Mouse (Mus musculus): ENCODE data around the gene Smarcc2. TPM values are rescaled to one million over a fixed set of nuclear protein-coding genes. Genes with fewer than 3 reads are reported as not detected.

Gene Smarcc2
- 54.9 and 57.5 TPM in 2 replicates for polyA plus RNA-seq (2015; fragmentation: Nextera tagmentation; extraction: Ambion mirVana)

- H3K4me1 ChIP-seq (ENCODE audit: control insufficient read depth, insufficient read depth, low read length): peaks cover 11% of the 10 kb centered on the region
- no peaks in the 10 kb centered on the region for H3K27me3 ChIP-seq (ENCODE audit: control insufficient read depth, insufficient read depth, low read length)
- peak; percentile 84 for ATAC-seq (replicated peaks; ENCODE audit: extremely low read depth, insufficient read depth, low FRiP score)
- H3K9me3 ChIP-seq (replicated peaks; ENCODE audit: control insufficient read depth, low read length): no peaks in the 10 kb centered on the region
- peak within 1 kb of the TSS; percentile 73 for H3K4me3 ChIP-seq (ENCODE audit: low read length)
- H3K4me2 ChIP-seq (ENCODE audit: low read depth, low read length): peak within 1 kb of the TSS; percentile 84
- WGBS: 0% methylated on average over 67 of the region's 86 CpGs
- H3K36me3 ChIP-seq (ENCODE audit: control insufficient read depth, insufficient read depth): peaks cover 15% of the 10 kb centered on the region
- peak within 1 kb of the TSS; percentile 91 for H3K9ac ChIP-seq (ENCODE audit: low read length)
- peak within 1 kb of the TSS; percentile 96 for H3K27ac ChIP-seq (ENCODE audit: low read length)
Measured at GRCm38 (mm10) chr10:128458719-128459408, at the start of gene Smarcc2. Gene Smarcc2 (plus strand): TSS chr10:128459248.

GRCm38 (mm10) chr10:128409692-128410559 lies 49.1 kb upstream of the Smarcc2 start:
- Histone ChIP-seq H3K27ac (ENCODE audit: low read length) (peak overlapping the region; percentile 98), H3K27me3 (ENCODE audit: control insufficient read depth, insufficient read depth, low read length) (no peaks in the 10 kb centered on the region), H3K4me3 (ENCODE audit: low read length) (peak overlapping the region; percentile 100), H3K9ac (ENCODE audit: low read length) (peak overlapping the region; percentile 90), H3K36me3 (ENCODE audit: control insufficient read depth, insufficient read depth) (peaks cover 6% of the 10 kb centered on the region; the same call in 1 of the 2 replicates), H3K9me3 (replicated peaks; ENCODE audit: control insufficient read depth, low read length) (no peaks in the 10 kb centered on the region), H3K4me1 (ENCODE audit: control insufficient read depth, insufficient read depth, low read length) (peaks cover 32% of the 10 kb centered on the region), H3K4me2 (ENCODE audit: low read depth, low read length) (peak overlapping the region; percentile 98)
- ATAC-seq (replicated peaks; ENCODE audit: extremely low read depth, insufficient read depth, low FRiP score): peak; percentile 87
- WGBS: 6% methylated on average over 36 of the region's 36 CpGs

GRCm38 (mm10) chr10:128410560-128410845 lies 48.5 kb upstream of the Smarcc2 start:
- ATAC-seq (replicated peaks; ENCODE audit: extremely low read depth, insufficient read depth, low FRiP score): no peak
- WGBS: 23% methylated on average over 4 of the region's 4 CpGs
- no peaks in the 10 kb centered on the region for H3K27me3 ChIP-seq (ENCODE audit: control insufficient read depth, insufficient read depth, low read length)
- H3K4me2 ChIP-seq (ENCODE audit: low read depth, low read length): peak overlapping the region; percentile 98
- H3K27ac ChIP-seq (ENCODE audit: low read length): peak overlapping the region; percentile 98
- peak overlapping the region; percentile 90 for H3K9ac ChIP-seq (ENCODE audit: low read length)
- H3K9me3 ChIP-seq (replicated peaks; ENCODE audit: control insufficient read depth, low read length): no peaks in the 10 kb centered on the region
- peaks cover 6% of the 10 kb centered on the region; the same call in 1 of the 2 replicates for H3K36me3 ChIP-seq (ENCODE audit: control insufficient read depth, insufficient read depth)
- peaks cover 32% of the 10 kb centered on the region for H3K4me1 ChIP-seq (ENCODE audit: control insufficient read depth, insufficient read depth, low read length)
- H3K4me3 ChIP-seq (ENCODE audit: low read length): peak overlapping the region; percentile 100

GRCm38 (mm10) chr10:128411211-128412054 lies 47.6 kb upstream of the Smarcc2 start, which contains the start of the genes Nabp2 and Rnf41:
Gene Nabp2 (minus strand): TSS chr10:128411492.
Gene Rnf41 (plus strand): TSS chr10:128411657.
- under 1% methylated on average over 49 of the region's 50 CpGs for WGBS

GRCm38 (mm10) chr10:128412055-128412381 lies 47.0 kb upstream of the Smarcc2 start:
- Histone ChIP-seq H3K9ac (ENCODE audit: low read length) (peak overlapping the region; percentile 90), H3K27ac (ENCODE audit: low read length) (peak overlapping the region; percentile 98), H3K9me3 (replicated peaks; ENCODE audit: control insufficient read depth, low read length) (no peaks in the 10 kb centered on the region), H3K4me3 (ENCODE audit: low read length) (peak overlapping the region; percentile 100), H3K4me2 (ENCODE audit: low read depth, low read length) (peak overlapping the region; percentile 98), H3K4me1 (ENCODE audit: control insufficient read depth, insufficient read depth, low read length) (peaks cover 32% of the 10 kb centered on the region), H3K27me3 (ENCODE audit: control insufficient read depth, insufficient read depth, low read length) (no peaks in the 10 kb centered on the region), H3K36me3 (ENCODE audit: control insufficient read depth, insufficient read depth) (peaks cover 12% of the 10 kb centered on the region; the same call in 1 of the 2 replicates)
- under 1% methylated on average over 14 of the region's 14 CpGs for WGBS
- ATAC-seq (replicated peaks; ENCODE audit: extremely low read depth, insufficient read depth, low FRiP score): peak; percentile 6

More at GRCm38 (mm10) chr10:128411211-128412054, 47.6 kb upstream of the Smarcc2 start, which contains the start of the genes Nabp2 and Rnf41:
- peak within 1 kb of the TSS; percentile 98 for H3K4me2 ChIP-seq (ENCODE audit: low read depth, low read length)
- H3K9ac ChIP-seq (ENCODE audit: low read length): peak within 1 kb of the TSS; percentile 90
- ATAC-seq (replicated peaks; ENCODE audit: extremely low read depth, insufficient read depth, low FRiP score): peak; percentile 88
- H3K27ac ChIP-seq (ENCODE audit: low read length): peak within 1 kb of the TSS; percentile 98
- H3K36me3 ChIP-seq (ENCODE audit: control insufficient read depth, insufficient read depth): peaks cover 8% of the 10 kb centered on the region; the same call in 1 of the 2 replicates
- no peaks in the 10 kb centered on the region for H3K27me3 ChIP-seq (ENCODE audit: control insufficient read depth, insufficient read depth, low read length)
- H3K4me3 ChIP-seq (ENCODE audit: low read length): peak within 1 kb of the TSS; percentile 100
- peaks cover 32% of the 10 kb centered on the region for H3K4me1 ChIP-seq (ENCODE audit: control insufficient read depth, insufficient read depth, low read length)
- no peaks in the 10 kb centered on the region for H3K9me3 ChIP-seq (replicated peaks; ENCODE audit: control insufficient read depth, low read length)

- no peak for ATAC-seq (replicated peaks; ENCODE audit: extremely low read depth, insufficient read depth, low FRiP score)
- peak overlapping the region; percentile 90 for H3K9ac ChIP-seq (ENCODE audit: low read length)
- H3K4me1 ChIP-seq (ENCODE audit: control insufficient read depth, insufficient read depth, low read length): peaks cover 32% of the 10 kb centered on the region
- WGBS: 18% methylated on average over 1 of the region's 1 CpGs
- H3K27me3 ChIP-seq (ENCODE audit: control insufficient read depth, insufficient read depth, low read length): no peaks in the 10 kb centered on the region
- H3K36me3 ChIP-seq (ENCODE audit: control insufficient read depth, insufficient read depth): peaks cover 12% of the 10 kb centered on the region; the same call in 1 of the 2 replicates
- peak overlapping the region; percentile 100 for H3K4me3 ChIP-seq (ENCODE audit: low read length)
- no peaks in the 10 kb centered on the region for H3K9me3 ChIP-seq (replicated peaks; ENCODE audit: control insufficient read depth, low read length)
- H3K27ac ChIP-seq (ENCODE audit: low read length): peak overlapping the region; percentile 98
- peak overlapping the region; percentile 98 for H3K4me2 ChIP-seq (ENCODE audit: low read depth, low read length)
Measured at GRCm38 (mm10) chr10:128412558-128412957, 46.5 kb upstream of the Smarcc2 start.

GRCm38 (mm10) chr10:128413076-128413475 lies 46.0 kb upstream of the Smarcc2 start:
- Histone ChIP-seq H3K4me1 (ENCODE audit: control insufficient read depth, insufficient read depth, low read length) (peaks cover 32% of the 10 kb centered on the region), H3K27me3 (ENCODE audit: control insufficient read depth, insufficient read depth, low read length) (no peaks in the 10 kb centered on the region), H3K9ac (ENCODE audit: low read length) (no peak overlapping the region), H3K4me2 (ENCODE audit: low read depth, low read length) (peak overlapping the region; percentile 98; the same call in 1 of the 2 replicates), H3K4me3 (ENCODE audit: low read length) (no peak overlapping the region; the same call in 1 of the 2 replicates), H3K36me3 (ENCODE audit: control insufficient read depth, insufficient read depth) (peaks cover 9% of the 10 kb centered on the region; the same call in 1 of the 2 replicates), H3K9me3 (replicated peaks; ENCODE audit: control insufficient read depth, low read length) (no peaks in the 10 kb centered on the region), H3K27ac (ENCODE audit: low read length) (no peak overlapping the region)
- WGBS: 56% methylated on average over 1 of the region's 1 CpGs
- no peak for ATAC-seq (replicated peaks; ENCODE audit: extremely low read depth, insufficient read depth, low FRiP score)

- H3K4me1 ChIP-seq (ENCODE audit: control insufficient read depth, insufficient read depth, low read length): peaks cover 26% of the 10 kb centered on the region
- H3K27ac ChIP-seq (ENCODE audit: low read length): no peak overlapping the region
- H3K9ac ChIP-seq (ENCODE audit: low read length): no peak overlapping the region
Measured at GRCm38 (mm10) chr10:128414848-128415247, 44.2 kb upstream of the Smarcc2 start.

More at GRCm38 (mm10) chr10:128414848-128415247, 44.2 kb upstream of the Smarcc2 start:
- no peak for ATAC-seq (replicated peaks; ENCODE audit: extremely low read depth, insufficient read depth, low FRiP score)
- no peaks in the 10 kb centered on the region for H3K27me3 ChIP-seq (ENCODE audit: control insufficient read depth, insufficient read depth, low read length)
- H3K4me3 ChIP-seq (ENCODE audit: low read length): no peak overlapping the region
- H3K4me2 ChIP-seq (ENCODE audit: low read depth, low read length): no peak overlapping the region
- peaks cover 16% of the 10 kb centered on the region for H3K36me3 ChIP-seq (ENCODE audit: control insufficient read depth, insufficient read depth)
- WGBS: 67% methylated on average over 5 of the region's 5 CpGs
- H3K9me3 ChIP-seq (replicated peaks; ENCODE audit: control insufficient read depth, low read length): no peaks in the 10 kb centered on the region

Measured in heart, embryonic 16.5 days (tissue).